Mouse (Mus musculus) B cell, adult 2 months (primary cell): ENCODE data around the gene Wdr17.

Experiments
- DNase-seq, 2 experiments: peaks; one replicate each; pipeline ENCODE4 v3.0.0; 2022

Wdr17 gene

DNA sequence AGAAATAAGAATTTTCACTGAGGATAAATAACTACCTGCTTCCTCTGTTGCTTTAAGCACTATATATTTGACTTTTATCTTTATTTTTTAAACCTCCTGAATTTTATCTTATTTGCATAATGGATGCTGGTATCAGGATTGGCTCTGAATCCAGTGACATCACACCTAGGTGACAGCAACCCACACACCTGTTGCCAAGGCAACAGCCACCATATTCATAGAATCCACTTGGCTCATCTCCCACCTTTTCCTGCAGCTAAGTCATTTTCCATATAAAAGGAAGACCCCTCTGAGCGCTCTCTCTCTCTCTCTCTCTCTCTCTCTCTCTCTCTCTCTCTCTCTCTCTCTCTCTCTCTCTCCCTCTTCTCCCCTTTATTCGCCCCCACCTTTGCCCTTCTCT is 290.0 kb downstream of the Wdr17 start:
- DNase-seq, result no peak

DNA sequence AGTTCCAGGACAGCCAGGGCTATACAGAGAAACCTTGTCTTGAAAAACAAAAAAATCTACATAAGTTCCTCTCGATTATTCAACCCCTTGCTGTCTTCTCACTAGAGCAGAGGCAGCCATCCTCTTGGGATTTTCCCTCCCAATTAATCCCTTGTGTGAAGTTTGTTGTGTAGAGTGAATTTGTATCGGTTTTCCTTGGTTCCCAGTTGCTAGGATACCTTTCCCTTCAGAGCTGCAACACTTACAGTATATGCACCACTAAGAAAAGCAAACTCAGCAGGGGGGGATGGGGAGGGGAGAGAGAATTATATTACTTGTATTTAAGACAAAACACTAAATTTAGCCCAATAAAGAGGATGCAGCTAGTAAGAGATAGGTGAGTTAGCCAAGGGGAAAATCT is 290.9 kb downstream of the Wdr17 start:
- no peak for DNase-seq

DNA sequence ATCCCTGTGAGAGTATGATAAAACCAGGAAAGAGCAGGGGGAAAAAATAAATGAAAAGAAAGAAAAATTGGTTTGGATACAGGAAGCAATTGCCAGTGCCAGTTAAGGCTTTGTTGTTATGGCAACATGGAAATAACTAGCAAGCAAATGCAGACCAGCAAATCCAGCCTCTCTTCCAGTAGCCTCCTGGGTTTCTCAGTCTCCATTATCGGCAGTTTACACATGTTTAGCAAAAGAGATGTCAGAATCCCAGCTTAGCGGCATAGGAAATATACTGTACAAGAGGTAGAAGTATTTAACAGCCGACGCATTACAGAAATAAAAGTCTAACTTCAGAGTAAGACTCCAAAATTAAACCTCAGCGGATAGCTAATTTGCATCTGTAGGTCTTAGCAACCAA is 292.4 kb downstream of the Wdr17 start:
- no peak for DNase-seq

DNA sequence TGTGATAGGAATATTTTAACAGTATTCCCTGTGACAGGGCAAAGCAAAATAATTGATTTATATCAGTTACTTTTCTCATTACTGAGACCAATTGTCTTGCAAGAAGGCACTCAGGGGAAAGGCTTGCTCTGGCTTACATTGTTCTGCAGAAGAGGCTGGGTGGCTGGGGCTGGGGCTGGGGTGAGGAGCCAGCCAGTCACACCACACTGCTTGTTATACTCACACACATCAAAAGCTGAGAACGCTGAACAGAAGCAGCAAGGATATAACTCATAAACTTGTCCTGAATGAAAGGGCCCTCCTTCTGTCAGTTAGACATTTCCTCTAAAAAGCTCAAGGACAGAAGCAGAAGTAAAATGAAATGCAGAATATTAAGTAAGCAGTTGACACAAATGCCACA is 304.1 kb downstream of the Wdr17 start:
- DNase-seq, result no peak

DNA sequence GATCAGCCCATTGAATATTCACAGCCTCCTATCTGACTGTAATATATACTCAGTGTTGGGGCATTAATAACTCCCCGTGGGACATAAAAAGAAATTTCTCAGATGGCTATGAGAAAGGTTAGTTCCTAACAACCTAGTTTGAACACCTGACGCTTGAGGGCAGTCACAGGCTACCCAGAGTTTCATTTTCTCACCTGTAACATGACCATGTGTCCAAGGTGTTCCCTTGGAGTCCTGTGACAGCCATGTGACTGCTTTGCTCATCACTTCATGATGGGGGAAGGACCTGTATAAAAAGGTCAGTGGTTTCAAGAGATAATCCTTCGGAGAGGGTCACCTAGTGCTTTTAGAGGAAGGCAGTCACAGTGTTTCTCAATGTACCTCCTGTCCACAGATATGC is 305.5 kb downstream of the Wdr17 start:
- no peak for DNase-seq
